Mouse (Mus musculus): ENCODE data around the gene Mpst.

DNA sequence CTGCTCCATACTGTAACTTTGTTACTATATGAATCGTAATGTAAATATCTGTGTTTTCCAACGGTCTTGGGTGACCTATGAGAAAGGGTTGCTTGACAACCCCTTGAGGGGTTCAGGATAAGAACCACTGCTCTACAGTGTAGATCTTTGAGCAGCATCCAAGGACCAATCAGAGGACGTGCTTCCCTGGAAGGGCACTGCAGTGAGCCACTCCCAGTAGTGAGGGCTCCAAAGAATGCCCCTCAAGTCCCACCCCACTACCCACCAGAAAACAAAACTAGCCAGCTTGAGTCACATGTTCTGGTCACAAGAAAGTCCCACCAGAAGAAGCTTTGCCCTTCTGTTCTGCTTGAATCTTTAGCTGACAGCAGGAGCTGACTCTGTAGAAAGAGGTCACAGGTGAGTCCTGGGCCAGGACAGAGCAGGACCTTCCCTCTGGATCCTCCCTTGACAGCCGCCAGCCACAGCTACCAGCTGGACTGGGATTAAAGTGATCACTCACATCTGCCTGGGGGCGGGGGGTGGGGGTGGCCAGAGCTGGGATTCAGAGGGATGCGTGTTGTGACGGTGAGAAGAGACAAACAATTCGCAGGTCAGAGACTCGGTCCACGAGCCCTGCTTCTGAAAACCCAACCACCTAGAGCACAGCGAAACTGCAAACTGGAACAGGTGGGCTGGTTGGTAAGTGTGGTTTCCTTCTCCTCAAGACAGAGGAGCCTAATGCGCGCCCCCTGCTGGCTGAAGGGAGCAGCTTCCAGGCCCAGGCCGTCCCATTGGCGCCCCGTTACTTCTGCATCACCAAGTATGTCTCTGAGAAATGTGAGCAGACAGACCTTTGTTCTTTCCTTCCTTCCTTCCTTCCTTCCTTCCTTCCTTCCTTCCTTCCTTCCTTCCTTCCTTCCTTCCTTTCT, 16.1 kb downstream of the Mpst start:
- TF ChIP-seq CTCF (IDR thresholded peaks at IDR 0.05; ENCODE audit: low read depth), result peak; percentile 93
- no peak for TF ChIP-seq EP300 (optimal IDR thresholded peaks at IDR 0.05)
